Mouse (Mus musculus): ENCODE data around the gene Olfr875.
A peak's percentile ranks its signal among the peaks of the same experiment; 100 is the strongest.
"Not testable (repeated sequence)": the region's sequence is repeated elsewhere in the genome, so short reads cannot be mapped to it uniquely, and the experiment has no call there.

The Olfr875 gene

DNA sequence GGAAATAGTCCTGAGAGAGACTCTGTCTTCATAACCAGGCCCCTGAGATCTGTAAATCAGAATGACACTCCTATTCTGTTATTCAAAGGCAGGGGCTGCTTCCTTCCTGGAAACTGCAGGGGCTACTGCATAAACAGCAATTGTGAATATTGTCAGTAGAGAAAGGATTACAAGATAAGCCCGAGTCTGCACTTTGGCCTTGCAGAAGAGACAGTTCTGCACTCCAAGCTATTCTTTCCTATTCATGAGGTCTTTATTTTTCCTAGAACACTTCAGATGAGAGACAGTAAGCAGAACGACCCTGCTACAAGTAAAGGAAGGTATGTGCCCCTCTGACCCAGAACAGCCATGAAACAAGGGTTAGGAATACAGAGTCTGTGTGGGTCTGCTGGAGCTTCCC, at the start of gene Olfr875:
Gene Olfr875 (plus strand): TSS at position 99 of the 400 bp plus-strand sequence.
- DNase-seq (ENCODE audit: low spot score) = no peak

DNA sequence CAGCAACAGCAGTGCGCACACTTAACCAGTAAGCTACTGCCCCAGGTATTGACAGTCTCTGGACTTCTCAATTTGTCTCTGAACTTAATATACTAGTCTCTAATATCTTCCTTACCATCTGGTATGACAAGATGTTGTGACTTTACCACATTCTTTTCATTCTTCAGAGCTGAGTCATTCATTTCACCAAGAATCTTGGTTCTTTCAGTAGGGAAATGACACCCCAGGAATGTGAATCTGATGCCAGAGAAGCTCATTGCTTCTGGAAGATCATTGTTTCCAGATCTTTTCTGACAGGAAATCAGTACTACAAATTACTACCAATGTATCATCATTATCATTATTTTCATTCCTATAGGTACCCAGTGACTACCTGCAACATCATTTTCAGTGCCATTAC, 37.3 kb upstream of the Olfr875 start:
- DNase-seq (ENCODE audit: low spot score) = no peak

DNA sequence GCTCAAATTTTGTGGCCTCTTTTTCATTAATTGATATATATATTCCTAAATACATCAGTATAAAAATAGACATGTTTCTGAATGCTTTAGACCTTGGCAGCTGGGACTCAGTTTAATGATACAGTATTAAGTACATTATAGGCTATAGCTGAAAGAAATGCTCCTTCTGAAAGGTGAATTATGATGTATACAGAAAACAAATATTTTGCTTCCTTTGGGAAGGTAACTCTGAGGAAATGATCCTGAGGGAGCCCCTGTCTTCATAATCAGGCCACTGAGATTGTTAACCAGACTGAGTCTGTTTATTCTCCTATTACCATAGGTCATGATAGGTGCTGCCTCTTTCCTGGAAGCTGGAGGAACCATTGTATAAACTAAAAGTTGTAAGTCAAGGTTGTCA, 26.9 kb upstream of the Olfr875 start, which contains the start of gene Olfr874:
Gene Olfr874 (plus strand): TSS at position 301 of the 400 bp plus-strand sequence.
- no peak for DNase-seq (ENCODE audit: low spot score)

DNA sequence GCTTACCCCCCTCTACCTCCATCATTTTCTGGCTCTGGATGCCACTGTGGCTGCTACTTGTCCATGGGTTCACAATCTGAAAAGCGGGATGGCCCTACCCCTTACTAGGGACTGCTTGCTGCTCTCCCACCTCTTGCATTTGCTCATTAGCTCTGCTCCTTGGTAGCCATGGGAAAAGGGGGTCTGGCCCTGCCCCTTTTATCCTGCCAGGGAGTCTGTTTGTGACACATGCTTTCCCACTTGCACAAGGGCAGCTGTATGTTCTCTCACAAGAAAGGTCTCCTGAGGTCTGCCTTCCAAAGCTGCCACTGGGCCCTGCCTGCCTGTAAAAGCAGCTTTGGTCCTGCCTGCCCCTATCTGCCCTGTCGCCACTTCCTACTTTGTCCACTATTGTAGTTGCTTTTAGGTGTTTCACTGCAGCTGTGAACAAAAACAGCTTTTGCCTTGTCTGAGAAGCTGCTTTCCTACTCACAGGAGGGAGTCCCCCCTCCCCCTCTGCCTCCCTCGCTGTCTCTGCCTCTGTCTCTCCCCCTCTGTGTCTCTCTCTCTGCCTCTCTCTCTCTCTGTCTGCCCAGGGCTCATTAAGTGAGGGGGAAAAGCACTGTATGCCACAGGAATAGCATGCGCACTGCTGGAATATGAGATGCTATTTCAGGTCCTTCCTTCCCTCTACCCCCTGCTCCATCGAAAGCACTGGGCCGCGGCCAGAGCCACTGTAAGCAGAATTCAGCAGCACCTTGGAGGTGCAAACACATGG, 21.2 kb upstream of the Olfr875 start:
- no peak for DNase-seq (ENCODE audit: low spot score)

DNA sequence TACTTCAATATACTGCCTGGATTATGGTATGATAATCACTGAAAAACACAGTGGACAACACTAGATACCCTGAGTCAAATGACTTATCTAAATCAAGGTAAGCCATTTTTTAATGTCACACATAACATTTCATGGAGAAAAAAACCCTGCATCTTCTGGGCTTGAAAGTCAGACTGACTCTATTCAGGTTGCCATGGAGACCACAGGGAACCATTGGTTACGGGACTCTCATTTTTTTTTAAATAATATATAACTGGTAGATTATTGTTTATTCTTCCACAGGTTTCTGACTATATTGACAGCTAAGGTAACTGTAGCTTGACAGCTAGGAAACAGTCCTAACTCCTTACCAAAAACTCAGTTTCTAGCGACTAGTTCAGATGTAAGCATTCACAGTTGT, 20.2 kb upstream of the Olfr875 start:
- DNase-seq (ENCODE audit: low spot score) = no peak

DNA sequence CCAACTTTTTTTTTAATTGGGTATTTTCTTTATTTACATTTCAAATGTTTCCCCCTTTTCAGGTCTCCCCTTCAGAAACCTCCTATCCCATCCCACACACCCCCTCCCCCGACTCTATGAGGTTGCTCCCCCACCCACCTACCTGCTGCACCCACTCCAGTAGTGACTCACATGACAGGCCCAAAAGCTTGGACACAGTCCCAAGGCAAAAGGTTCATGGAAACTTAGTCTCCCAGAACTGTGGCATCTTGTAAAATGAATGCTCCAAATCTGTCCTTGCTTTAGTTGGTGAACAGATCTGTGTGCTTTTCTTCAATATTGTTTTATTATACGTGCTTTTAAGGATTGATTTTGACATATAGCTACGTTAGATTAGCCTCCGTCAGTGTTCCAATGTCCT, 19.7 kb upstream of the Olfr875 start:
- no peak for DNase-seq (ENCODE audit: low spot score)

DNA sequence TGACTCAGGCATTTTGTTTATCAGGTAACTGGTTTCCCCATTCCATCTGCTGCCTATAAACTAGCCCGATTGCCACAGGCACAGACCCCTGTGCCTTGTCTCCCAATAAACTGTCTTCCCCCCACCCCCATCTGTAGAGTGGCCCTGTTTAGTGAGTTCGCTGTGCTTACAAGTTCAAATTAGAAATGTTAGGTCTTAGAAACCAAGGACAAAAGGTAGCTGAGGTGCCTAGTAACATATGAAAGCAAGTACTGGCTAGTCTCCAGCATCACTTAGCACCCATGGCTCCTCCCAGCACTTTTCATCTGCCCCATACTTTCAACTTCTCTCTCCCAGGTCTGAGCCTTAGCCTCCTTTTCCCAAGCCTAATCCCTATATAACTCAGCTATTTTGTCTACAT, 9.9 kb upstream of the Olfr875 start:
- DNase-seq (ENCODE audit: low spot score) = no peak

DNA sequence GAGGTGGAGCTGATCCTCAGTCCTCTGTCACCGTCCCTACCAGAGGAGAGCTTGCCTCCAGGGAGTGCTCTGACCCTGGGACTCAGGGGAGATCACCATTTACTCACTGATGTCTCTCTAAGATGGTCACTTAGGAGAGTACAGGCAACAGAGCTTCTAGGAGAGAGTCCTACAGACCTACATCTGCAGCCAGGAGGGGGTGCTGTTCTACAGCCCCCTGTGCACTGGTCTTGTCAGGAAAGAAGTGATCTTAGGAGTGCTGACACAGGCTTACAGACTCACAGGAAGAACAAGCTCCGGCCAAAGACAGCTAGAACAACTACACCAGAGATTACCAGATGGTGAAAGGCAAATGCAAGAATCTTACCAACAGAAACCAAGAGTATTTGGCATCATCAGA, 9.1 kb upstream of the Olfr875 start:
- DNase-seq (ENCODE audit: low spot score) = peak; percentile 5

DNA sequence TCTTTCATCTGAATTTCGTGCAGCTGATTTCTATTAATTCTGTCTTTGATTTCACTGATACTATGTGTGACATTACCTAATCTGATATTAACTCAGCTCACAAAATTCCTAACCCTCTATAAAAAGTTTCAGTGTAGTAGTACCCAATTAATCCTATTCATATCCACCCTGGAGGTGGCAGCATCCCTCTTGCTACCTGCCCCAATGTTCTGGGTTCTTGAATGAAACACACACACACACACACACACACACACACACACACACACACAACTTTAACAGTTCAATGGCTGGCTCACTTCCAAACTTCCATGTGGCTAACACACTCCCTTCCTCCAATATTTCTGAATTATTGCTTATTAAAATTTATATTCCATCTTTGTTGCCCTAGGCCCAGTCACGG, 996 bp upstream of the Olfr875 start:
- DNase-seq (ENCODE audit: low spot score) = no peak

DNA sequence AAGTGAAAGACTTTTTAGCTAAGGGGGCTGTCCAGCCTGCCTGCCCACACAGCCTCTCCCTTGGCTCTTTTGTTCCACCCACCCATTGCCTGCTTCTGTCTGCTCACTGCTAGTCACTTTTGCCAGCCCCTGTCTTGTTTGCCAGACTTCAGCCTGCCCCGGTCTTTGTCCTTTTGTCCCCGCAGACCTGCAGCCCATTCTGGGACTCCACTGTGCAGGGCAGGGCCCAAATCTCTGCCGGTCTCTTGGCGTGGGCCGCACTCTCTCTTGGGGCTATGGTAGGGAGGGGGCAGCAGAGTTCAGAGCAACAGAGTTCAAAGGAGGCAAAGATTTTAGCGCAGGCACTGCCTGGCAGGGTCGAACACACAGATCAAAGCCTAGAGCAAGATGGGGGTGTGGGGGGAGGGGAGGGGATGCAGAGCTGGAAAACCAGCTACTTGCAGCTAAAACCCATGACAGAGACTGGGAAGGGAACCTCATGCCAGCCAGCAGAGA, 11.2 kb downstream of the Olfr875 start:
- DNase-seq (ENCODE audit: low spot score) = no peak

DNA sequence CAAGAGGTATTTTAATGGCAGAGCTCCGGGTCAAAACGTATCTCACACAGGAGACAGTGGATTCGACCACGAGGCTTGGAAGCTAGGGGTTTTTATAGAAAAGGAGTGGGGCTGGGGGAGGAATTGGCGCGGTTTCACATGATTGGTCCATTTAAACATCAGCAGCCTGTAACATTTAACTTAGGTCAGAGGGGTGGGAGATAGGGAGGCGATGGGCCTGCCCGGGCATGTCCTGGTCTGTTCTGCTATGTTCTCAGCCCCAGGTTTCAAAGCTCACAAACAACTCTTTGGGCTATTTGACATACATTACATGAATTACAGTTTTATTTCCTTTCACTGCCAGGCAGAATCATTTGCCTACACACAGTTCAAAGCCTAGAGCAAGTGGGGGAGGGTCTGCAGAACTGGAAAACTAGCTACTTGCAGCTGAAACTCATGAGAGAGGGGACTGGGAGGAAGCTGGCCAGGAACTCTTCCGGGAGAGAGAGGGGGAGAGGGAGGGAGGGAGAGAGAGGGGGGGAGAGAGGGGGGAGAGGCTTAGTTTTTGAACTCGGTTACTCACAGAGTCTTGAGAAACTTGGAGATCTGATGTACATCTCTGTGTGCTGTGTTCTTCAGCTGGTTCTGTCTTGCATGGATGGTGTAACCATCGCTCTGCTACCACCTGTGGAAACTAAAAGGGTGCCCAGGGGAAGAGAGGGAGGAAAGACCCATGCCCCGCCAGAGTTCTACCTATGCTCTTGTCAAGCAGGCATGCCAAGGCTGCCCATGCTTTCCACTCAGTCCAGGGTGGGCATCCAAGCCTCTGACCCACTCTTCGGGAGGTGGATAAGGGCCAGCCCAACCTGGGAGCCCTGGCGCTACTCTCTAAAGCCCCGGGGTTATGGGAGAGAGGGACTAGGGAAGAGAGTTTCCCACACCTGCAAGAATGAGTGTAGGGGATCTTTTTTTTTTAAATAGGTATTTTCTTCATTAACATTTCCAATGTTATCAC, 12.0 kb downstream of the Olfr875 start:
- DNase-seq (ENCODE audit: low spot score) = not testable (repeated sequence)

DNA sequence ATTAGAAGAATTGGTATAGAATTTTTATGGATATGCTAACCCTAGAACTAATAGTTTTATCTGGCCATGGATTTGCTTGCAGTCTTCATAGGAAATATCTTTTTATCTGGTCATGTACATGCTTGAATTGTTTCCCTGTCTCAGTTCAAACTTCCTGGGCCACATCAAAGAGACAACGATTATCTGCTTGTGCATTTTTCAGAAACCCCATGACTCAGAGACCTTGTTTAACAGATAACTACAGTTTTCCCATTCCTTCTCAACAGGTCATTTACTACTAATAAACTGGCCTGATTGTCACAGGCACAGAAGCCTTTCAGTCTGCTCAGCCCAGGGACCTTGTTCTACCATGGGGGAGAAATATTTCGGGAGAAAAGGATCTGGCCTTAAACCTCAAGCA, 14.8 kb downstream of the Olfr875 start:
- no peak for DNase-seq (ENCODE audit: low spot score)

DNA sequence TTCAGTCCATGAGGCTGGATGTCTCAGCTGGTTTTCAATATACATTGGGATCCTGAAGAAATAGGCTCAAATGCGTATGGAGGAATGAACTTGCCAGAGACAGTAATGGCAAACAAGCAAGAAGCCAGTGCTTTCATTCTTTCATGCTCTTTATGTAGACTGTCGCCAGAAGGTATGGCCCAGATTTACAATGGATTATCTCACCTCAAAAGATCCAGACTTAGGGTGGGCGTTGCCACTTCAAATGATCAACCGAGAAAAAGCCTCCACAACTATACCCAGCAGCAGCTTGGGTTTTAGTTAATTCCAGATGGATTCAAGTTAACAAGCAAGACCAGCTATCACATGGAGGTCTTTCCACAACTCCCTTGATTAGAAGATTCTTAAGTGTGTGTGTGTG, 30.4 kb downstream of the Olfr875 start:
- DNase-seq (ENCODE audit: low spot score) = no peak

DNA sequence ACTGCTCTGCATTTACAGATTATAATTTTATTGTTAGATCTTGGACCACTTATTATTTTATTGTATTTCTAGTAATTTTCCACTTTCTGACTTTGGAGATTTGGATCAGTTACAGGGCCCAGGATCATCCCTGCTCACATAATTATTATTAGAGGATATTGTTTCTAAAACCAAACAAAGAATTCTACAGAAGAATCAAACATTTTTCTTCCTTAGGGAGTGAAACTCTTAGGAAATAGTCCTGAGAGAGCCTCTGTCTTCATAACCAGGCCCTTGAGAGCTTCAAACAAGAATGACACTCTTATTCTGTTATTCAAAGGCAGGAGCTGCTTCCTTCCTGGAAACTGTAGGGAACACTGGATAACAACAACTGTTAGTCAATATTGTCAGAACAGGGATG, 31.1 kb downstream of the Olfr875 start, which contains the start of gene Olfr876:
Gene Olfr876 (plus strand): TSS at position 301 of the 400 bp plus-strand sequence.
- DNase-seq (ENCODE audit: low spot score) = no peak

DNA sequence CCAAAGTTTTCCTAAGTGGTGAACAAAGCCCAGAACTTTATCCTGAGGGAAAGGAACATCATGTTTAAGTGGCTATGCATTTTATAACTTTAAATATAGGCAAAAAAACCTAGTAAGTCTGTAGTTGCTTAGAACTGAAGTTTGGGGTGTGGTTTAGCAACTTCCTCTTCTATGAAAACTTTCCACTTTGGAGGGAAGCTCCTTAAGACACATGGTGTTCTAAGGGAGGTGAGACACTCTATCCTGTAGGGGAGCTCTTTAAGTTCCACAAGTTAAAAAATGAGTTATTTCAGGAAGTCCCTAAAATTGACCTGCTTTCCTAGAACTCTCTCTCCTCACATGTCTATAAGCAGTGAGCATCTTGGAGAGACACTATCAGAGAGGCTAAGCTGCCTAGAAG, 35.6 kb downstream of the Olfr875 start:
- DNase-seq (ENCODE audit: low spot score) = no peak

DNA sequence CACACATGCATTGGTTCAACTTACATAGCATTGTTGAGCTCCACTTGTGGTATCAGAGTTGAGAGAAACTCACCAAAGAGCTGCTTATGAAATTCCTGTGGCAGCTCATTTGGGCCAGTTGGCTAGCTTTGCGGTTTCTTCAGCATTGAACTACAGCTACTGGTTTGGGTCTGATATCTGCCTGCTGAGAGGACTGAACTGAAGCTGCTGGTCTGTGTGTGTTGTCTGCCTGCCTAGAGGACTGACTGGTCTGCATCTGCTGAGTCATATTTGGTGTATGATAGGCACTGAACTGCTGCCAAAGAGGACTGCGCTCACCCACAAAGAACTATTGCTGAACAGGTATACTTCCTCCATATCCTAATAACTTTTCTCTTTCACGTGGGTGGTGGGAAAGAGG, 36.8 kb downstream of the Olfr875 start:
- DNase-seq (ENCODE audit: low spot score) = no peak

DNA sequence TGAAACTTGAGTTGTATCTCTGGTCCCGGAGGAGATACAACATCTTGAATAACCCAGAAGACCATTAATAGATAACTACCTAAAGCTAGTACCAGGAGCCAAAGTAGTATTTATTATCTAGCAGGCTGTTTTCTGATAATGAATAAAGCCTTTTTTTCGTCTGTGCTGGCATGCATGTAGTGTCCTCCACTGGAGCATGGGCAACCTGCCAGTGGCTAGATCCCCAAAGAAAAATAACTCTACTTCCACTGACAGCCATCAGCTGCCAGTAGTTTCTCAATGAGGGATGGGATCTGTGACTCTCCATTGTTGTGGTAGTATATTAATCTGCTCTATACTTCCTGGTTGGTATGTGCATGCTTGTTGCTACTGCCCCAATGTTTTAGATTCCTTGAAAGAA, 37.3 kb downstream of the Olfr875 start:
- no peak for DNase-seq (ENCODE audit: low spot score)

DNA sequence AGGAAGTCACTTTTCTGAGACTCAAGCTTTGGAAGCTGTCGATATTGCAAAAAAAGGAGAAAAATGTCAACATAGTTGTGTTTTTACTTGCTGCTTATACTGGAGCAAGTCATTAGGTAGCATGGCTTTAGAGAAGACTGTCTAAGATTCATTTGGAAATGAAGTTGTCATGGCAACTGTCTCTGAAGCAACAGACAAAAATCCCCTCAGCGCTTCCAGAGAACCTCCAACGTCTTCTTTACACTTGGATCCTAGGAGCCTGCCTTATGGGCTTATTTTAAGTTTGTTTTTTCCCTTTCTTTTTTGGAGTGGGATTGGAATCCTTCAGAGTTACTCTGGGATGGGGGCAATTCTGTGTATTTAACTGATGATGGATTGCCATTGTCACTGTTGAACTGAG, 43.0 kb downstream of the Olfr875 start:
- DNase-seq (ENCODE audit: low spot score) = no peak

Data from urinary bladder, postnatal 25 days (tissue).